Mouse (Mus musculus) erythroblast, embryonic 14.5 days (primary cell): ENCODE measurements around the gene Wdr18. TPM values are rescaled to one million over a fixed set of nuclear protein-coding genes. Genes with fewer than 3 reads are reported as not detected.

Experiments
- H3K27me3 ChIP-seq: 2 replicates; pipeline ENCODE4 v1.6.1; 2012; ENCODE audit warnings: inconsistent platforms; ENCODE audit not compliant: control insufficient read depth
- H3K36me3 ChIP-seq: 2 replicates; pipeline ENCODE4 v1.6.1; 2012; ENCODE audit warnings: mild to moderate bottlenecking, inconsistent platforms; ENCODE audit not compliant: control insufficient read depth
- H3K4me1 ChIP-seq: 2 replicates; pipeline ENCODE4 v1.6.1; 2012; ENCODE audit warnings: inconsistent platforms; ENCODE audit not compliant: control insufficient read depth
- H3K4me3 ChIP-seq: replicated peaks from 2 replicates; pipeline ENCODE3; 2012; ENCODE audit warnings: moderate library complexity, mild to moderate bottlenecking, inconsistent platforms
- H3K9me3 ChIP-seq: 2 replicates; pipeline ENCODE4 v1.6.1; 2012; ENCODE audit warnings: low read length, inconsistent platforms, mixed read lengths; ENCODE audit not compliant: control insufficient read depth
- GATA1 ChIP-seq: IDR thresholded peaks from 2 replicates; pipeline ENCODE4 v1.6.1; 2012; ENCODE audit warnings: low read length, inconsistent platforms, mixed read lengths
- TAL1 ChIP-seq: IDR thresholded peaks from 3 replicates; pipeline ENCODE4 v1.6.1; 2012; ENCODE audit warnings: low read length, inconsistent platforms, mixed read lengths
- polyA plus RNA-seq: library from polyadenylated mRNA; stranded (reverse); fragments of >175 nt; gene quantifications from 2 replicates; pipeline ENCODE4 v1.2.3, GENCODE M21; 2012

Wdr18 gene
- polyA plus RNA-seq, 1 experiment: 4.4 TPM

DNA sequence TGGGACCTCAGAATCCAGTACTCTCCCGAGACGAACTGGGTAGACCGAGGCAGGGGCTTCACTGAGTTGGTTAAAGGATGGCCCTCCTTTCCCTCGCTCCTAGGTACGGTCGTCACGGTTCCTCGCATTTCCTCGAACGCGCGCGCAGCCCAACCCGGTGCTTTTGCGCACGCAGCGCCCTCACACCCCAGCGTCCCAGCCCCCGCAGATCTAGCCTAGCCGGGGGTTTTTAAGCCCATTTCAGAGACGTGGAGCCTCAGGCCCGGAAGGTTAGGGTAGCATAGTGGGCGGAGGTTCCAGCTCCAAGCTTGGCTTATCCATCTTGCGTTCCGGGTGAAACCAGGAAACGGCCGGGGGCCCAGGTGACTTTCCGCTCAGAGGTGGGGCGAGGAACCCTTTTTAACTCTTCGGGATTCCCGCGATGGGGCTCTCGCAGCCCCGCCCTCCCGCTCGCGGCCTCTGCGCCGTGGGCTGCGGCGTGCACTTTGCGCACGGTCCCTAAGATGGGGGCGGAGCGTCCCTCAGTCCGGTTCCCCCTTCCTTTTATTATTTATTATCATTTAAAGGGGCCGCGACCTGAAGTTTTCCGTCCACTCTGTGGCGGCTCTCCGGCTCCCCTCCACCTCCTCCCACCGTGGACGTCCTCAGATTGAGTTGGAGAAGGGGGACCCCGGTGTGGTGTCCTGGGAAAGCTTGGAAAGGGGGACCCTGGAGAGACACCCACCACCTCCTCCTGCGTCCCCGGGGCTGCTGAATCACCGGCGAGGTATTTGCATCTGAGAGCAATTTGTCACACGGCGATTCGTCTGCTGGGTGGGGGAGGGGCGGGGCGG, 33.2 kb upstream of the Wdr18 start, which contains the start of gene Arid3a:
TSS of gene Arid3a (plus strand) at position 553 of the 833 bp plus-strand sequence.
- Histone ChIP-seq H3K9me3 (peaks cover under 1% of the 10 kb centered on the region; the same call in 1 of the 2 replicates), H3K36me3 (peaks cover 15% of the 10 kb centered on the region), H3K4me3 (peak within 1 kb of the TSS; percentile 82), H3K4me1 (peaks cover 54% of the 10 kb centered on the region), H3K27me3 (peaks cover 23% of the 10 kb centered on the region)
- no peak for TF ChIP-seq TAL1
- no peak for TF ChIP-seq GATA1

DNA sequence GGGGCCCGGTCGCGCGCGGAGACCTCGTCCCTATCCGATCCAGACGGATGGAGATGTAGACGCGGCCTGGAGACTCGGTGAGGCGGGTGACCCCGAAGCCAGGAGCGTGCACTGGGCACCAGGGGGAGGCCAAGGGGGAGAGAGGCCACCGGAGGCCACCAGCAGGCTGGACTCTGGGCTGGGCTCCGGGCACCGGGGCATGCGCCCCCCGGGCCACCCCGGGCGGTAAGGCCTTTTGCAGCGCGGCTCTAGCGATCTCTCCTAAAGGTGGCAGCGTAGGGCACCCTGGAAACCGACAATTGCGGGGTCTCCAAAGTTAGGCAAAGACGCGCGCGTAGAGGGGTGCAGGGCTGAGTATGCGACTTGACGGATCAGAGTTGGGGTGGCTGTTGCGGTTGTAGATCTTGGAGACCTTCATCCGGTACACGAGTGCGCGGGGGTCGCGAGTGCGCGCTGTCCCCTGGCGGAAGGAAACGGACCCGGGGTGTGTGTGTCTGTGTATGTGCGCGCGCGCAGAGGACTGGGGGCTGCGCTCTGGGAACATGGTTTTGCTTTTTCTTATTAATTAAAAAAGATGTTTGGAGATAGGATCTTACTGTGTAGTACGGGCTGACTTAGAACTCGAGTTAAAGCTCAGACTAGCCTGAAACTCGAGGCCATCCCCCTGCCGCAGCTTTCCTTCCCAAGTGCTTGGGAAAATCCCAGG, 32.5 kb upstream of the Wdr18 start:
- TF ChIP-seq TAL1 (no peak), GATA1 (no peak)
- Histone ChIP-seq H3K36me3 (peaks cover 22% of the 10 kb centered on the region), H3K4me1 (peaks cover 53% of the 10 kb centered on the region), H3K4me3 (peak overlapping the region; percentile 82), H3K27me3 (peaks cover 15% of the 10 kb centered on the region), H3K9me3 (no peaks in the 10 kb centered on the region)

DNA sequence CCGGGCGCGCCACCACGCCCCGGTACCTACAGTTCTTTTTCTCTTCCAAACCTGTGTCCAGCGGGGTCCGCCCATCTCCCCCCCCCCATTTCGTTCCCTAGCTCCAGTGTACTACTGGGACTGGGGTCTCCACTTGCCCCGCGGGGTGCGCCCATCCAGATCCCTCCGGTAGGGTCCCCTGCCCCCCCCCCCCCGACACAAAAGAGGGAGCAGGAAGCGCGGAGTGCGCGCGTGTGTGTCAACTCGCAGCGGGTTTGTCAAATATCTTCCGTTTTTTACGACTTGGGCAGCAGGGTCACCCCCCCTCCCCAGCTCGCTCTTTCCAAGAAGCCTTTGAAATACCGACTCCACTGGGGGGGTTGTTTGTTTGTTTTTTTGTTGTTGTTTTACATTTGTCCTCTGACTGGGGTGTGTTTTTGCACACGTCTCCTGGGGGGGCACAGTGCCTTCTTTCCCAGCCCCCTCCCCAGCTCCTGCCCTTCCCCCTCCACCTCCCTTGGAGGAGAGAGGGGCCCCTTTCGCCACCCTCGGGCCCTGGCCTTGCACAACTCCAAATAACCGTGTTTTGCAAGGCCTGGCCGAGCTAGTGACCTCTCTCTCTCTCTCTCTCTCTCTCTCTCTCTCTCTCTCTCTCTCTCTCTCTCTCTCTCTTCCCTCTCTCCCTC, 31.8 kb upstream of the Wdr18 start:
- Histone ChIP-seq H3K9me3 (no peaks in the 10 kb centered on the region), H3K4me1 (peaks cover 53% of the 10 kb centered on the region), H3K27me3 (peaks cover 8% of the 10 kb centered on the region), H3K4me3 (peak overlapping the region; percentile 82), H3K36me3 (peaks cover 28% of the 10 kb centered on the region)
- TF ChIP-seq TAL1 (no peak), GATA1 (no peak)

DNA sequence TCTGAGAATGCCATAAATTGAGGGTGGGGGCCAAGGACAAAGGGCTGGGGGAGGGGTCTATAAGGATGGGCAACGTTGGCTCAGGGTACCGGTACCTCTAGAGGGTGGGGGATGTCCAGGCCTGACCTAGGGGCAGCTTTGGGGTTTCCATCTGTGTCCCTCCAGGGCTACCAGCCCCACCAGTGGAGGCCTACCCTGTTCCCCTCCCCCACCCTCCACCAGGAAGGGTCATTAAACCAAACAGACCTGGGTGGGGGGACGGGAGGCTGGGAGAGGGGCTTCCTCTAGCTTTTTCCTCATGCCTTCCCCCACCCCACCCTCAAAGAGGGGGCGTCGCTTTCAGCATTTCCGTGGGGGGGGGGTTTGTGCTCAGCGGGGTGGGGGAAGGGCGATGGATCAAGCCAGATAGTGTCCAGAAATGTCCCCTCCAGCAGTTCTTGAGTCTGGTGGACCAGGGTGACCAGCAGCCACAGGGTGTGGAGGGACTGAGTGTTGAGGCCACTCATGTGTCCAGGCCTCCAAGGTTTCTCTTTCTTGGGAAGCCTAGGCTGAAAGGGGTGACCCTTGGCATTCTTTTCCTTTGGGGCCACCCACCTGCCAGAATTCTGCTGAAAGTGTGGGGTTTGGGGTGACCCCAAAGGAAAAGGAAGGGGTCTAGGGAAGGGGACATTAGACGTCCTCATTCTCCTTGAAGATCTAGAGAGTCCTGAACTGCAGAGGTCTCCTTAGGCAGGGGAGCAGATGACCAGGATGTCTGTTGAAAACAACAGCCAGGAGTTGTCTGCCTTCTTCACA, 30.8 kb upstream of the Wdr18 start:
- peak overlapping the region; percentile 39 for H3K4me3 ChIP-seq
- TF ChIP-seq TAL1 (no peak), GATA1 (no peak)
- peaks cover 56% of the 10 kb centered on the region for H3K4me1 ChIP-seq
- H3K9me3 ChIP-seq: no peaks in the 10 kb centered on the region
- peaks cover 1% of the 10 kb centered on the region; the same call in 1 of the 2 replicates for H3K27me3 ChIP-seq
- peaks cover 36% of the 10 kb centered on the region for H3K36me3 ChIP-seq

DNA sequence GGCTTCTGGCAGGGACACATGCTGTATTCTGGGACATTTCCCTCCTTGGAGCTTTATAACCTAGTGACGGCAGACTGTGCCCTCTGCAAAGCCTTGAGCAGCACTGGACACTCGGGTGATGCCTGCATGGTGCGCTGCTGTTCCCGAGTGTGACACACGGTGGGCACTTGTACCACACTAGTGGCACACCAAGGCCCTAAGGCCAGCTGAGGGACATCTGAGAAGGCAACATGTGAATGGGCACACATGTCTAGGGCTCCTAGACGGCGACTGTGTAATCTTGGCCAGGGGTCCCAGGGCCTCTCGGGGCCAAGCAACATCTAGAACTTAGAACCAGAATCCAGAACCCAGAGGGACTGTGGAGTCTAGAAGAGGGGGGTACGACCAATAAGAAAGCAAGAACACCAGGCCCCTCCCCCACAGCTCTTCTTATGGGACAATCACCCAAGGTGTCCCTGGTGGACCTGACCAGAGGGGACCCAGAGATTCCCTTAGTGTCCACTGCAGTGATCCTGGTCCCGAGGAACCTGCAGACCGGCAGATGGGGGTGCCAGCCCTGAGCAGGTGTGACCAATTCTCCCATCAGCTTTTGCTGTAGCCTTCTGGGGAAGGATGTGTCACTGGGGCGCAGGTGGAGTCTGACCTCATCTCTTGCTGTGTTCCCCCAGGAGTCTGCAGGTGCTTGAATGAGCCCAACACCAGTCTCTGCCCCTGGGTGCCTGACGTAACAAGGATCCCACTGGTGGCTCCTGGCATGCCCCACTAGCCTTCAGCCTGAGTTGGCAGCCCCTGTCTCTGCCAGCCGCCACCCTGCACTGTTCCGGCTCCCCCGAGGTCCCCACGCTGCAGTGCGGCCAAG, 29.8 kb upstream of the Wdr18 start:
- Histone ChIP-seq H3K27me3 (no peaks in the 10 kb centered on the region), H3K4me1 (peaks cover 56% of the 10 kb centered on the region), H3K4me3 (peak overlapping the region; percentile 30), H3K9me3 (no peaks in the 10 kb centered on the region), H3K36me3 (peaks cover 41% of the 10 kb centered on the region)
- TF ChIP-seq TAL1 (no peak), GATA1 (no peak)

DNA sequence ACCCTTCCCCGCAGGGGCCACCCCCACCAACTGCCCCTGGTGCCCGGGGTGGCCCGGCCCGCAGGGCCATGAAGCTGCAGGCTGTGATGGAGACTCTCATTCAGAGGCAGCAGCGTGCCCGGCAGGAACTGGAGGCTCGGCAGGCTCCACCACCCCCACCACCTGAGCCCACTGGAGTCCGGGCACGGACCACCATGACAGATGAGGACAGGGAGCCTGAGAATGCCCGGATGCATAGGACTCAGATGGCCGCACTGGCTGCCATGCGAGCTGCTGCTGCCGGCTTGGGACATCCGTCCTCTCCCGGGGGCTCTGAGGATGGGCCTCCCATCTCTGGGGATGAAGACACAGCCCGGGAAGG, 29.1 kb upstream of the Wdr18 start:
- peaks cover 53% of the 10 kb centered on the region for H3K4me1 ChIP-seq
- no peak overlapping the region for H3K4me3 ChIP-seq
- H3K27me3 ChIP-seq: no peaks in the 10 kb centered on the region
- H3K36me3 ChIP-seq: peaks cover 45% of the 10 kb centered on the region
- H3K9me3 ChIP-seq: no peaks in the 10 kb centered on the region
- no peak for TF ChIP-seq GATA1
- TF ChIP-seq TAL1: no peak

DNA sequence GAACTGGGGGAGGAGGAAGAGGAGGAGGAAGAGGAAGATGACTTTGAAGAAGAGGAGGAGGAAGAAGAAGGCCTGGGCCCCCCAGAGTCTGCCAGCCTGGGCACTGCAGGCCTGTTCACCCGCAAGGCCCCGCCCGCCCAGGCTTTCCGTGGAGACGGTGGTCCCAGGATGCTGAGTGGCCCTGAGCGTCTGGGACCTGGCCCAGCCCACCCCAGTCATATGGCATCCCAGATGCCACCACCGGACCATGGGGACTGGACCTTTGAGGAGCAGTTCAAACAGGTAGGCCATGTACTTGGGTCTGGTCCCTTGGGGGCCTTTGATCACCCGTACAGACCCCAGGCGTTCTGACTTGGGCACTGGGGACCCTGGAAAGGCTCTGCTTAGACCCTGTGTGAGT, 28.2 kb upstream of the Wdr18 start:
- H3K9me3 ChIP-seq: no peaks in the 10 kb centered on the region
- peaks cover 49% of the 10 kb centered on the region for H3K4me1 ChIP-seq
- no peaks in the 10 kb centered on the region for H3K27me3 ChIP-seq
- TF ChIP-seq GATA1 (no peak), TAL1 (no peak)
- H3K36me3 ChIP-seq: peaks cover 45% of the 10 kb centered on the region
- no peak overlapping the region for H3K4me3 ChIP-seq

DNA sequence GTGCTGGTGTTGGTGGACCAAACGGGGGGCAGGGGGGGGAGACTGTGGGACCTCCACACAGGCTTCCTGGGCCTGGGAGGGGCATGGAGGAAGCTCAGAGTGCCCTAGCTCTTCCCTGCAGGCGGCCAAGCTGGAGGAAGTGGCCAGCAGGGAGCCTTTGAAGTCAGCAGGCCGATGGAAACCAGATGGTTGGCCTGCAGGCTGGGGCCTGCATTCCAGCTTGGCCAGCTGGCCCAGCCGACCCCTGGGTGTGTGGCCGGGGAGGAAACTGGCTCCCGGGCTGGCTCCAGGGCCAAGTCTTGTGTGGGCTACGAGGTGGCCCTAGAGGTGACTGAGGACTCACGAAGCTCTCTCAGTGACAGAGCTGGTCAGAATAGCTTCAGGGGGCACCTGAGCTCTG, 27.2 kb upstream of the Wdr18 start:
- TF ChIP-seq TAL1 (no peak), GATA1 (no peak)
- no peaks in the 10 kb centered on the region for H3K27me3 ChIP-seq
- no peaks in the 10 kb centered on the region for H3K9me3 ChIP-seq
- peaks cover 49% of the 10 kb centered on the region for H3K4me1 ChIP-seq
- no peak overlapping the region for H3K4me3 ChIP-seq
- H3K36me3 ChIP-seq: peaks cover 50% of the 10 kb centered on the region
